ENCODE assay signal across 25 mouse cellular contexts in the genomic region with DNA sequence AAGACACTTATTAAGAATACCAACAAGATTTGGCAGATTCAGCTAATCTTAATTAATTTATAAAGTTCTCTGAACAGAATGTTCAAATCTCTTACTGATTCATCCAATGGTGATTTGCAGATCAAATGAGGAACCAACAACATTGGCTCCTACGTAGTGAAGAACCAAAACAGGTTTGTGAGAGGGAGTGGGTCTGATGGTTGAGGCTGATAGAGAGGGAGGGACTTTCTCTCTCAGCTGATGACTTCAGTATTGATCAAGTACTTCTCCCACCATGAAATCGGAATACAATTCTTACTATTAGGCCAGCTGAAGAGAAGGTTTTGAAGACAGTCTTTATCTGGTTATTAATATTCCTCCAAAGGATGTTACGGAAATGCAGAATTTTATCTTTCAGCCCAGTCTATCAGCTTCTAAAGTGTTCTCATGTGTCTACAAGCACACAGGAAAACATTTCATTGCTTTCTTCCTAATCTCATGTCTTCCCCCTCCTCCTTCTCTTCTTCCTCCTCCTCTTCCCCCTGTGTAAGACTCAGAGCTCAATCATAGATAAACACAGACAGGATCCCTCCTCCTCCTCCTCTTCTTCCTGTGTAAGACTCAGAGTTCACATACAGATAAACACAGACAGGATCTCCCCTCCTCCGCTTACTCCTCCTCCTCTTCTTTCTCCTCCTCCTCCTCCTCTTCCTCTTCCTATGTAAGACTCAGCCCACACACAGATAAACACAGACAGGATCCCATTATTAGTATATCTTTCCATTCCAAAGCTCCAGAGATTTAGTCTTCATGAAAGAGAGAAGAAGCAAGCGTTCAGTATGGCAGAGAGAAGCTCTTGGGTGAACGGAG. TPM values are rescaled to one million over a fixed set of nuclear protein-coding genes. Genes with fewer than 3 reads are reported as not detected.
DNase-seq lines count a peak whose midpoint lies in the region; ATAC-seq and TF ChIP-seq lines count a peak whose summit lies in the region.
"Had no signal": no experiment of that assay in that cellular context is flagged by ENCODE, and none has a peak within 500 bp of the region (broad histone marks: within the 10 kb centered on the region; RNA-seq: fewer than 3 reads in every experiment).

No protein-coding gene starts in this region.

- no peak overlapping the region for H3K4me3 ChIP-seq in heart, embryonic 14.5 days (ENCODE audit: control insufficient read depth in 1 of 2, insufficient read depth in 1 of 2, low read depth in 1 of 2, low read length in 2 of 2)
- no peak overlapping the region for H3K4me3 ChIP-seq in midbrain, embryonic 11.5 days (ENCODE audit: low read depth, low read length)
- no peak overlapping the region for H3K4me3 ChIP-seq in midbrain, embryonic 14.5 days (replicated peaks; ENCODE audit: low read depth, low read length)
- H3K4me3 ChIP-seq in G1E (ENCODE audit: low read depth, low read length), result no peak overlapping the region
- H3K4me3 ChIP-seq in layer of hippocampus, adult 2 months, result no peak overlapping the region
- H3K4me3 ChIP-seq: forebrain, embryonic 13.5 days; hindbrain, embryonic 15.5 days; limb, embryonic 10.5 days; liver, embryonic 15.5 days; megakaryocyte, embryonic 14.5 days had no signal

- peak overlapping the region; percentile 4; the same call in 1 of the 2 replicates for H3K4me2 ChIP-seq in heart, embryonic 14.5 days (ENCODE audit: low read length)
- H3K4me2 ChIP-seq in midbrain, embryonic 11.5 days, result no peak overlapping the region
- no peak overlapping the region for H3K4me2 ChIP-seq in midbrain, embryonic 14.5 days (ENCODE audit: low read length)
- H3K4me2 ChIP-seq: forebrain, embryonic 13.5 days; hindbrain, embryonic 15.5 days; liver, embryonic 15.5 days had no signal

- no peak overlapping the region for H3K9ac ChIP-seq in heart, embryonic 14.5 days (ENCODE audit: low read length)
- no peak overlapping the region for H3K9ac ChIP-seq in midbrain, embryonic 11.5 days (ENCODE audit: low read length)
- H3K9ac ChIP-seq in midbrain, embryonic 14.5 days (replicated peaks; ENCODE audit: low read length), result no peak overlapping the region
- H3K9ac ChIP-seq: forebrain, embryonic 13.5 days; hindbrain, embryonic 15.5 days; liver, embryonic 15.5 days had no signal

- no peaks in the 10 kb centered on the region for H3K27me3 ChIP-seq in heart, embryonic 14.5 days (ENCODE audit: control insufficient read depth, insufficient read depth, low read length)
- H3K27me3 ChIP-seq in midbrain, embryonic 11.5 days (ENCODE audit: control insufficient read depth, insufficient read depth, low read length), result no peaks in the 10 kb centered on the region
- H3K27me3 ChIP-seq in midbrain, embryonic 14.5 days (ENCODE audit: control insufficient read depth, insufficient read depth, low read length), result no peaks in the 10 kb centered on the region
- H3K27me3 ChIP-seq in G1E (ENCODE audit: insufficient read depth, low read length), result peaks cover 16% of the 10 kb centered on the region
- H3K27me3 ChIP-seq: forebrain, embryonic 13.5 days; hindbrain, embryonic 15.5 days; liver, embryonic 15.5 days had no signal

- DNase-seq in heart, postnatal 36 days, result no peak
- peak; percentile 35 for DNase-seq in midbrain, embryonic 11.5 days (ENCODE audit: low spot score, missing footprints)
- DNase-seq in midbrain, embryonic 14.5 days, result no peak
- DNase-seq in G1E (ENCODE audit: low spot score), result peak; percentile 8
- DNase-seq in naive thymus-derived CD4-positive, alpha-beta T cell, adult 2 months (ENCODE audit: low read depth), result peak; percentile 64
- DNase-seq in layer of hippocampus, adult 2 months (ENCODE audit: low spot score in 2 of 2), result no peak
- DNase-seq in embryo, embryonic 10.5 days (ENCODE audit: low spot score), result no peak
- DNase-seq: adrenal gland, adult 8-10 months; cerebellum, adult 9-10 months; kidney, adult 2 months; kidney, postnatal 10 days; lung, postnatal 14 days; right cerebral cortex, postnatal 14 days; thymus, adult 2 months had no signal

- H3K9me3 ChIP-seq in heart, embryonic 14.5 days (ENCODE audit: control insufficient read depth, low read length), result no peaks in the 10 kb centered on the region
- no peaks in the 10 kb centered on the region for H3K9me3 ChIP-seq in midbrain, embryonic 11.5 days (ENCODE audit: control insufficient read depth, low read length)
- no peaks in the 10 kb centered on the region for H3K9me3 ChIP-seq in midbrain, embryonic 14.5 days (ENCODE audit: control insufficient read depth, low read length)
- H3K9me3 ChIP-seq in G1E (replicated peaks), result no peaks in the 10 kb centered on the region
- H3K9me3 ChIP-seq: forebrain, embryonic 13.5 days; hindbrain, embryonic 15.5 days; limb, embryonic 10.5 days; liver, embryonic 15.5 days; megakaryocyte, embryonic 14.5 days had no signal

- peak; percentile 21; the same call in 1 of the 2 replicates for ATAC-seq in heart, embryonic 14.5 days (ENCODE audit: insufficient number of reproducible peaks, insufficient read depth, low FRiP score, low read depth)
- no peak for ATAC-seq in midbrain, embryonic 11.5 days (ENCODE audit: low FRiP score)
- ATAC-seq in midbrain, embryonic 14.5 days (ENCODE audit: low FRiP score, low TSS enrichment), result no peak
- peak; percentile 43 for ATAC-seq in G1E (ENCODE audit: extremely low read depth, insufficient number of reproducible peaks, low FRiP score, poor library complexity, severe bottlenecking)
- ATAC-seq: forebrain, embryonic 13.5 days; midbrain, embryonic 16.5 days had no signal

- TF ChIP-seq CTCF in G1E (IDR thresholded peaks at IDR 0.05; ENCODE audit: low read depth, low read length), result no peak
- no peak for TF ChIP-seq CTCF in layer of hippocampus, adult 2 months (conservative IDR thresholded peaks at IDR 0.05)

- 0 out of 4 replicates have a peak, but pooled peaks cover 0 to 2% of the 10 kb centered on the region in 2 experiments for H3K4me1 ChIP-seq in heart, embryonic 14.5 days (ENCODE audit: control insufficient read depth in 2 of 2, insufficient read depth in 2 of 2, low read length in 2 of 2)
- H3K4me1 ChIP-seq in midbrain, embryonic 11.5 days (ENCODE audit: control insufficient read depth, insufficient read depth, low read length), result no peaks in the 10 kb centered on the region
- H3K4me1 ChIP-seq in midbrain, embryonic 14.5 days (ENCODE audit: control insufficient read depth, insufficient read depth, low read length), result no peaks in the 10 kb centered on the region
- peaks cover 47% of the 10 kb centered on the region for H3K4me1 ChIP-seq in G1E (ENCODE audit: insufficient read depth, low read depth, low read length)
- H3K4me1 ChIP-seq: forebrain, embryonic 13.5 days; hindbrain, embryonic 15.5 days; limb, embryonic 10.5 days had no signal

- peak overlapping the region; percentile 58 to 66; a peak in 2 of 4 replicates for H3K27ac ChIP-seq in heart, embryonic 14.5 days (replicated peaks in 1 of 2; ENCODE audit: control insufficient read depth in 1 of 2, insufficient read depth in 1 of 2, low read depth in 2 of 2, low read length in 2 of 2)
- H3K27ac ChIP-seq in midbrain, embryonic 11.5 days (ENCODE audit: low read depth, low read length), result no peak overlapping the region
- no peak overlapping the region for H3K27ac ChIP-seq in midbrain, embryonic 14.5 days (replicated peaks; ENCODE audit: low read depth, low read length)
- H3K27ac ChIP-seq in layer of hippocampus, adult 2 months, result no peak overlapping the region
- H3K27ac ChIP-seq: forebrain, embryonic 13.5 days; hindbrain, embryonic 15.5 days; limb, embryonic 10.5 days; liver, embryonic 15.5 days had no signal

- WGBS in heart, embryonic 14.5 days, result 70% methylated on average over 6 of the region's 6 CpGs
- 87% methylated on average over 6 of the region's 6 CpGs for WGBS in midbrain, embryonic 11.5 days
- 94% methylated on average over 6 of the region's 6 CpGs for WGBS in midbrain, embryonic 14.5 days

- H3K36me3 ChIP-seq in heart, embryonic 14.5 days (ENCODE audit: control insufficient read depth, insufficient read depth, low read length), result no peaks in the 10 kb centered on the region
- no peaks in the 10 kb centered on the region for H3K36me3 ChIP-seq in midbrain, embryonic 11.5 days (ENCODE audit: control insufficient read depth, insufficient read depth, low read length)
- no peaks in the 10 kb centered on the region for H3K36me3 ChIP-seq in midbrain, embryonic 14.5 days (ENCODE audit: control insufficient read depth, insufficient read depth, low read length)
- no peaks in the 10 kb centered on the region for H3K36me3 ChIP-seq in G1E (replicated peaks)
- H3K36me3 ChIP-seq: hindbrain, embryonic 15.5 days; limb, embryonic 10.5 days; liver, embryonic 15.5 days had no signal

- intact Hi-C loops in heart, postnatal 36 days (cut with DNase I), result loop anchor here (2.0 to 5.0 kb wide), 3 partner anchors 53 to 197 kb away; a partner anchor contains a TSS

RNA-seq across cellular contexts. Expression of a gene that starts 21.3 kb away (rescaled TPM):
- polyA plus RNA-seq in heart, embryonic 14.5 days (2014; fragmentation: Nextera tagmentation; extraction: Ambion mirVana), result 0.30 and 0.42 TPM in 2 replicates
- total RNA-seq in heart, postnatal 36 days (2021), result not detected
- not detected in 2 replicates for polyA plus RNA-seq in midbrain, embryonic 11.5 days (2014; fragmentation: Nextera tagmentation; extraction: Ambion mirVana)
- polyA plus RNA-seq in midbrain, embryonic 14.5 days (2014; fragmentation: Nextera tagmentation; extraction: Ambion mirVana), result not detected in 2 replicates
- 10.5 and 12.6 TPM in 2 replicates for total RNA-seq in G1E (2014; fragmentation: Nextera tagmentation)
- 147 and 159 TPM in 2 replicates for total RNA-seq in G1E (2017)
- polyA plus RNA-seq in G1E (2012), result 0.06 and 0.11 TPM in 2 replicates
- total RNA-seq in layer of hippocampus, adult 2 months (2021), result not detected
- total RNA-seq: gastrocnemius, adult 8-10 months; layer of hippocampus, adult 18-20 months had no signal
- polyA plus RNA-seq: embryonic facial prominence, embryonic 11.5 days; forebrain, embryonic 13.5 days; frontal cortex, adult 2 months; limb, embryonic 10.5 days; midbrain, embryonic 16.5 days had no signal

Comparison
In these comparisons a context has a peak if more than half of its experiments do, and no peak if none do; other contexts are left out.
1. DNase-seq: peak in midbrain, embryonic 11.5 days (single experiment), G1E (single experiment) and naive thymus-derived CD4-positive, alpha-beta T cell, adult 2 months (single experiment); none in heart, postnatal 36 days (0 of 2), midbrain, embryonic 14.5 days (single experiment), layer of hippocampus, adult 2 months (0 of 2) and embryo, embryonic 10.5 days (single experiment).
2. ATAC-seq: peak in heart, embryonic 14.5 days (single experiment) and G1E (single experiment); none in midbrain, embryonic 11.5 days (single experiment) and midbrain, embryonic 14.5 days (single experiment).
3. H3K27ac ChIP-seq: peak in heart, embryonic 14.5 days (2 of 2); none in midbrain, embryonic 11.5 days (single experiment), midbrain, embryonic 14.5 days (single experiment) and layer of hippocampus, adult 2 months (single experiment).